Mouse (Mus musculus) forebrain, embryonic 13.5 days (tissue): Measurements from ENCODE around the gene Nme8. TPM values are rescaled to one million over a fixed set of nuclear protein-coding genes. Genes with fewer than 3 reads are reported as not detected.

Experiments used
- ATAC-seq: fragments of 200-750 bp; cut with Nextera tagmentation; 2 replicates; pipeline ENCODE4 v1.8.0; 2017
- H3K27ac ChIP-seq: fragments of 300-500 bp; sonication (generic); 2 replicates; pipeline ENCODE4 v1.5.1; 2015; ENCODE audit warnings: inconsistent platforms, mild to moderate bottlenecking, moderate library complexity
- H3K27me3 ChIP-seq: fragments of 300-500 bp; sonication (generic); 2 replicates; pipeline ENCODE4 v1.6.1; 2015; ENCODE audit warnings: mild to moderate bottlenecking, inconsistent platforms
- H3K36me3 ChIP-seq: fragments of 300-500 bp; sonication (generic); 2 replicates; pipeline ENCODE4 v1.6.1; 2015; ENCODE audit warnings: mild to moderate bottlenecking, inconsistent platforms; ENCODE audit not compliant: poor library complexity, severe bottlenecking
- H3K4me1 ChIP-seq: fragments of 300-500 bp; sonication (generic); 2 replicates; pipeline ENCODE4 v1.6.1; 2015; ENCODE audit warnings: inconsistent platforms
- H3K4me2 ChIP-seq: fragments of 300-500 bp; sonication (generic); 2 replicates; pipeline ENCODE4 v1.6.1; 2015; ENCODE audit warnings: inconsistent platforms, mild to moderate bottlenecking, moderate library complexity
- H3K4me3 ChIP-seq: fragments of 300-500 bp; sonication (generic); 2 replicates; pipeline ENCODE4 v1.5.1; 2015; ENCODE audit warnings: mild to moderate bottlenecking, inconsistent platforms
- H3K9ac ChIP-seq: fragments of 300-500 bp; sonication (generic); 2 replicates; pipeline ENCODE4 v1.6.1; 2015; ENCODE audit warnings: mild to moderate bottlenecking, inconsistent platforms
- H3K9me3 ChIP-seq: fragments of 300-500 bp; sonication (generic); replicated peaks from 2 replicates; pipeline ENCODE4 v1.6.1; 2016; ENCODE audit warnings: inconsistent platforms
- WGBS: fragments of 180-500 bp; shearing (Covaris S2); methylation state at CpG from one replicate; pipeline ENCODE4 v1.1.7; 2015; 5-methylcytosine and 5-hydroxymethylcytosine counted together
- polyA plus RNA-seq: library from polyadenylated mRNA; unstranded; fragments of >200 nt; fragmentation: Nextera tagmentation; extraction: Ambion mirVana; gene quantifications from 2 replicates; pipeline ENCODE4 v1.2.1, GENCODE M21; 2015

Gene Nme8
- polyA plus RNA-seq, 1 experiment from 2014 or later, result 0.17 TPM

DNA sequence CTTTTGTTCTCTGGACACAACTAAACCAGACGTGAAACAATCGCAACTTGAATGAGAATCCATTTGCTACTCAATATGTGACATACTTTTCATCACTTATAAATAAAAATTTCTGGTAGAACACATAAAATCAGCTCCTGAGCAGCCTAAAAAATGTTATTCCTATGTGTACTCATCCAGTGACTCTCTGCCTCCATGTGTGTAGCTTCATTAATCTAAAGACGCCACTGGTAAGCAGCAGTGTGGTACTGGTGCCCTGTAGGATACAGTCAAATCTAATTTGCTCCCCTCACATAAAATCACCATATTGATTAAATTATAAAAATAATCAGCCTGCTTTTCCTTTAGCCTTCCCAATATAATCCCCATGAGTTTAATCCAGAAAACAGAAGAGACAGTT, 84.6 kb downstream of the Nme8 start:
- H3K4me2 ChIP-seq, result no peak overlapping the region
- no peaks in the 10 kb centered on the region for H3K27me3 ChIP-seq
- H3K4me3 ChIP-seq, result no peak overlapping the region
- no peak overlapping the region for H3K9ac ChIP-seq
- peaks cover 12% of the 10 kb centered on the region for H3K4me1 ChIP-seq
- 0 out of 2 replicates have a peak, but pooled peaks cover 3% of the 10 kb centered on the region for H3K36me3 ChIP-seq
- no peak overlapping the region for H3K27ac ChIP-seq
- WGBS, result 56% methylated on average over 3 of the region's 3 CpGs
- no peaks in the 10 kb centered on the region for H3K9me3 ChIP-seq
- ATAC-seq, result no peak

DNA sequence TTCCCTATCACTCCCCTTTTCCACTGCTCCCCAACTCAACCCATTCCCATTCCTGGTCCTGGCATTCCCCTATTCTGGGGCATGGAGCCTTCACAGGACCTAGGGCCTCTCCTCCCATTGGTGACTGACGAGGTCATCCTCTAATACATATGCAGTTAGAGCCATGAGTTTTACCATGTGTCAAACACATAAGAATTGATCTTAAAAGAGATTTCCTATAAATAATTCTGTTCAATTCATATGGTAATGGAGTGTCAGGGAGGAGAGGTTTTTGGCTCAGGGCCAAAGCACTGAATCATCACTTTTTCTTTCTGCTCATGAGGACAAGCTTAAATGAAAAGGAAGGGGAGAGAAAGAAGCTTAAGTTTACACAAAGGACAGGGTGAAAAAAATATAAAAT, 85.2 kb downstream of the Nme8 start:
- Histone ChIP-seq H3K27me3 (no peaks in the 10 kb centered on the region), H3K4me2 (no peak overlapping the region; the same call in 1 of the 2 replicates), H3K4me1 (peaks cover 10% of the 10 kb centered on the region), H3K9ac (no peak overlapping the region), H3K9me3 (no peaks in the 10 kb centered on the region), H3K27ac (0 out of 2 replicates have a peak overlapping the region, but pooled peaks have one; percentile 51), H3K36me3 (0 out of 2 replicates have a peak, but pooled peaks cover 3% of the 10 kb centered on the region), H3K4me3 (no peak overlapping the region)
- WGBS, result 8% methylated on average over 1 of the region's 1 CpGs
- ATAC-seq, result peak; percentile 83

DNA sequence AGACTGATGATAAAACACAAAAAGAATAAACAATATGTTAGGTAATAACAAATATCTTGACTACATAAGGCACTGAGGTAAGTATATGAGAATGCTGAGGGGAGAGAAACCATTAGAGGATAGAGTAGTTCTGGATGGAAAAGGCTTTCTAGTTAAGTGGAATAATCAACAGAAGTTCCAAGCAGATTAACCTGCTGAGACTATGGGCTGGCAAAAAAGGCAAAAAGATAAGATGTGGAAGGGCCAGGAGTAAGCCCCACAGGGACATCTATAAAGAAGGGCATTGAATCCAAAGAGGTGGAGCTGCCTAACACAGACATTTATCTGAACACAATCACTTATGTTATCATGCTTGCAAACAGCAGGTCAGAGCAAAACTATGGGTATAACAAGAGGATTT, 89.5 kb downstream of the Nme8 start:
- no peak overlapping the region for H3K4me2 ChIP-seq
- no peaks in the 10 kb centered on the region for H3K27me3 ChIP-seq
- H3K4me1 ChIP-seq, result peaks cover 10% of the 10 kb centered on the region
- H3K9me3 ChIP-seq, result no peaks in the 10 kb centered on the region
- H3K4me3 ChIP-seq, result no peak overlapping the region
- no peak for ATAC-seq
- no peaks in the 10 kb centered on the region for H3K36me3 ChIP-seq
- H3K27ac ChIP-seq, result no peak overlapping the region
- H3K9ac ChIP-seq, result no peak overlapping the region

DNA sequence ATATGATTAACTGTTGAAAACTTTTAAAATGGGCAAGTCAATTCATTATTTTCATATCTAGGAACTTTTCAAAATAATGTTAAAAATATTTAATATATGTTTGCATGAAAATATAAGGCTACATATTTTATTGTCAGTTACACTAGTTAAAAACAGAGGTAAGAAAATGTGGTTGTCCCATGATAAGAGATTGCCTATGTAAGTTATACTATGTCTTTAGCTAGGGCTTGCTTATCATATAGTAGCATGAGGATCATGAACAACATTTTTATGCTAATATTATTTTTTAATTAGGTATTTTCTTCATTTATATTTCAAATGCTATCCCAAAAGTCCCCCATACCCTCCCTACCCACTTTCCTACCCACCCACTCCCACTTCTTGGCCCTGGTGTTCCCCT, 92.7 kb downstream of the Nme8 start:
- Histone ChIP-seq H3K9ac (no peak overlapping the region), H3K4me3 (no peak overlapping the region), H3K9me3 (no peaks in the 10 kb centered on the region), H3K27ac (no peak overlapping the region), H3K4me2 (no peak overlapping the region), H3K4me1 (0 out of 2 replicates have a peak, but pooled peaks cover 4% of the 10 kb centered on the region), H3K27me3 (no peaks in the 10 kb centered on the region), H3K36me3 (no peaks in the 10 kb centered on the region)
- no peak for ATAC-seq

DNA sequence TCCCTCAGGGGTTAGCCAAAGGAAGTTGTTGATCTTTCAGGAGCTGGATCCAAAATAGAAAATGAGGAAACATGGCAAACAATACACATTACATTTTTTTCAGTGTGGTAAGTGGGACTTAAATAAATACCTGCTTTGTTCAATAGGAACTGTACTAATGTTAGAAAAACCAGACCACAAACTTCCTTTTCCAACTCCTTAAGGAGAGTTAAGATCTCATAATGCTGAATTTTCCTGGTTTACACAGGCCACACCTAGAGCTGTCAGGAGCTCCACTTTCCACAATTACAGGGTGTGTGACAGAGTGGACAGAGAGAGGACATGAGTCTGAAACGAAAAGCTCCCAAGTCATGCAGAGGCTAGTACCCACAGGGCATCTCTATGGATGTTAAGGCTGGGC, 93.9 kb downstream of the Nme8 start:
- WGBS, result 93% methylated on average over 1 of the region's 1 CpGs
- H3K9ac ChIP-seq, result no peak overlapping the region
- no peak for ATAC-seq

DNA sequence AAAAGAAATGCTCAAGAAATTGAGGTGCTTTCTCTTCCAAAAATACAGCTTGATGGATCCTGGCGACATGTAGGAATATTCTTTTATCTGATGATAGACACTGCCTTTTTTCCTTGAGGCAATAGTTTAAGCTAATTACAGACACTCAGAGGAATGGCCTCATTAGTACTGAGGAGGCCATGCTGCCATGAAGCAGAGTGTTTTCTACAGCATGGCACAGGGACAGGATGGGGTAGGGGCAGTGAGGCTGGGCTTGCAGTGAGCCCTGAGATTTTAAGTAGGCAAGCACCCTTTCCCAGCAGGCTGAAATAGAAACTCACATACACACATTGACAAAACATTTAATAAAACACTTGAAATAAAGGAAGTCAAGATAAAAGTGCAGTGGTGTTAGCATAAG, 95.1 kb downstream of the Nme8 start:
- no peak overlapping the region for H3K9ac ChIP-seq
- H3K27me3 ChIP-seq, result no peaks in the 10 kb centered on the region
- H3K4me1 ChIP-seq, result 0 out of 2 replicates have a peak, but pooled peaks cover 4% of the 10 kb centered on the region
- no peak overlapping the region for H3K4me2 ChIP-seq
- H3K9me3 ChIP-seq, result no peaks in the 10 kb centered on the region
- ATAC-seq, result peak; percentile 68; the same call in 1 of the 2 replicates
- WGBS, result 47% methylated on average over 1 of the region's 1 CpGs
- no peak overlapping the region for H3K4me3 ChIP-seq
- no peaks in the 10 kb centered on the region for H3K36me3 ChIP-seq
- no peak overlapping the region for H3K27ac ChIP-seq

More for the DNA sequence above, 93.9 kb downstream of the Nme8 start:
- Histone ChIP-seq H3K9me3 (no peaks in the 10 kb centered on the region), H3K36me3 (no peaks in the 10 kb centered on the region), H3K4me3 (no peak overlapping the region), H3K27me3 (no peaks in the 10 kb centered on the region), H3K4me2 (no peak overlapping the region), H3K27ac (no peak overlapping the region), H3K4me1 (0 out of 2 replicates have a peak, but pooled peaks cover 4% of the 10 kb centered on the region)

DNA sequence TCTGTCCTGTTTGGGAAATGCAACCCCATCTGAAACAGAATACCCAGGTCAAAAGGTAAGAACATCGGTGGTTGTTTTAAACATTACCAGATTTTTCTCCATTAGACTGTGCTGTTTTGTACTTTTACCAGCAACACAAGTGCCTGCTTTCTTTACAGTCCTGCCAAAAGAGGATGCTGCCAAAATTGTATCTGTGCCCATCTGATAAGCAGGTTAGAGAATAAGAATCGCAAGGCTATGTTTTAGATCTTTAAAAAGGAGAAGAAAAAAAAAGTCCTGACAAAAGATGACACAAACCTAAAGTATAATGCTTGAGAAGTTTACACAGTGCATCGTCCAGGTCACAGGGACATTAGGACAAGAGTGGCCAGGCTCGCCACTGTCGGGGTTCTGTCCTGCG, 98.4 kb downstream of the Nme8 start:
- no peak for ATAC-seq
- no peak overlapping the region for H3K4me3 ChIP-seq
- no peaks in the 10 kb centered on the region for H3K36me3 ChIP-seq
- 0 out of 2 replicates have a peak, but pooled peaks cover 4% of the 10 kb centered on the region for H3K4me1 ChIP-seq
- no peaks in the 10 kb centered on the region for H3K9me3 ChIP-seq
- WGBS, result 92% methylated on average over 6 of the region's 6 CpGs
- H3K27ac ChIP-seq, result no peak overlapping the region
- no peak overlapping the region for H3K4me2 ChIP-seq
- H3K9ac ChIP-seq, result no peak overlapping the region
- no peaks in the 10 kb centered on the region for H3K27me3 ChIP-seq

DNA sequence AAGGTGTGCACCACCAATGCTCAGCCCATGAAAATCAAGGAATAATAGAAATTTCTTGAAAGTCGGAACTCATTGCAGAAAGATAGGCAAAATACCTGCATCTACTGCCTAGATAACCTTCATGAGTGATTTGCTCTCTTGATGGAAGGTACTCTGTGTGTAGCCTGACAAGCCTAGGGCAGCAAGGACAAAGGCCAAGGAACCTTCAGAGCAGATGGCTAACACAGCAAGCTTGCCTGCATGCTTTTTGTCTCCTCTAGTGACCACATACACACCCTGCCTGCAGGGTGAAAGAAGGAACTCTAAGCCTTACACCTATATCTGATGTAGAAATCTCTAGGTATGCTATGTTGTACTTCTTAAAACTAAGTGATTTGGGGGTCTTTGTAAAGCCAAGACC, 102.5 kb downstream of the Nme8 start:
- WGBS, result 93% methylated on average over 1 of the region's 1 CpGs
- no peak overlapping the region for H3K4me3 ChIP-seq
- peaks cover 10% of the 10 kb centered on the region; the same call in 1 of the 2 replicates for H3K36me3 ChIP-seq

More for the DNA sequence above, 102.5 kb downstream of the Nme8 start:
- Histone ChIP-seq H3K27me3 (no peaks in the 10 kb centered on the region), H3K4me1 (no peaks in the 10 kb centered on the region), H3K9me3 (no peaks in the 10 kb centered on the region), H3K27ac (no peak overlapping the region), H3K4me2 (no peak overlapping the region), H3K9ac (no peak overlapping the region)
- no peak for ATAC-seq

Other genes starting within 250 kb of the Nme8 start
- 26.9 and 28.1 TPM in 2 replicates for gene Epdr1, start 77.9 kb downstream of the Nme8 start, polyA plus RNA-seq
- 2.9 and 3.0 TPM in 2 replicates for gene Sfrp4, start 74.7 kb downstream of the Nme8 start, polyA plus RNA-seq
- 0.09 TPM in 1 of 2 replicates, not detected in the other for gene Gpr141, start 126.5 kb upstream of the Nme8 start, polyA plus RNA-seq